Mouse (Mus musculus) brain, adult 10 weeks (tissue): Measurements from ENCODE around the gene Gata1. TPM values are rescaled to one million over a fixed set of nuclear protein-coding genes. Genes with fewer than 3 reads are reported as not detected.

Source experiments
- polyA plus RNA-seq: library from polyadenylated mRNA; stranded (reverse); fragments of 350-450 nt; fragmentation: Illumina TruSeq; extraction: RNeasy Lipid Tissue Mini Kit (QIAGEN cat#74804); gene quantifications from one replicate; pipeline ENCODE4 v1.2.3, GENCODE M21; 2015; ENCODE audit warnings: low read depth, low replicate concordance

The Gata1 gene
- not detected for polyA plus RNA-seq

DNA sequence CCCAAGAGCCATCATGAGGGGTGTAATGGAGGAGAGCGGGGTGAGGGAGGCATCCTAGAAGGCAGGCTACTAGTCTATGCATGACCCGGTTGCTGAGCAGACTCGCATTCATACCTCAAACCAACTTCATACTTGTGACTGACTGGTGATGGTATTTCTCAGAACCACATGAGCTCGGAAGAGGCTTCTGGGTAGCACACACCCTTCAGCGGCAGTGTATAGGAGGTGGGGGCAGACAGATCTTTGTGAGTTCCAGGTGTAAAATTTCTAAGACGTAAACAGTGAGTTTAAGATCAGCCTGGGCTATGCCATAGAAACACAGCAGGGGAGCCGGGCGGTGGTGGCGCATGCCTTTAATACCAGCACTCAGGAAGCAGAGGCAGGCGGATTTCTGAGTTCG is at the start of gene Gata1:
Gata1 (minus strand) TSS at position 180 of the 400 bp plus-strand sequence.

GRCm38 (mm10) chrX:8018286-8018685 is 40.4 kb upstream of the Gata1 start, which contains the start of gene Glod5:
Glod5 (minus strand) TSS chrX:8018492.

DNA sequence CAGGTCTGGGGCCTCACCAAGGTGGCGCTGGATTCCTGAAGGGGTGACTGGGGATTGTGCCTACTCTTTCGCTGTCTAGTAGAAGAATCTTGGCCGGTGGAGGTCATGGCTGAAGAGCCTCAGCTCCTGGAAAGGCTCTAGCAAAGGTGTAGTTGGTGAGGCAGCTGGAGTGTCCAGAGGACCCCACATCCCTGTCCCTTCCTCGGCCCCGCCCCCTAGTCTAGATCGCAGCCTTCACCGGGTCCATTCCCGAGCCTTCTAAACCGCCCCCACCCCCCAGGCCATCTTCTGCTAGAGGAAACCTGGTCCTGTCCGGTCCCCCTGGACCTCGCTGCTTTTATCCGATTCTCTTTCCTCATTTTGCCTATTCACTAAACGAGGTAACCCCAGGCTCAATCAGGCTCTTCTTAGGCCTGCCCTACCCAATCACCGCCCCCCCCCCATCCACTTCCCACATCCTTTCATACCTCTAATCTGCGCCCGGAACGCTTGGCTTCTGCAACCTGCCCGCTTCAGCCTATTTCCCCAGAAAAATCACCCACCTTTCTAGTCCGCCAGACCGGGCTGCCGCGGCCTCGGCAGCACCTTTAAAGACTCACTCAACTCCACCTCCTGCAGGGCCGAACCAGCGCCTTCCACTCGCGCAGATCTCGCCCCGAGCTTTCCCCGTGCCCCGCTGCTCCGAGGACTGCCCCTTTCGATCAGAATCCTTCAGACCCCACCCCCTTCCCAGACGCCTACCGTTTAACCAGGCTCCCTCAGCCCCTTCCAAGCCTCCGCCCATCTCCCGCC is 30.6 kb downstream of the Gata1 start, which contains the start of gene Hdac6:
Hdac6 (minus strand) TSS at position 782 of the 792 bp plus-strand sequence.

DNA sequence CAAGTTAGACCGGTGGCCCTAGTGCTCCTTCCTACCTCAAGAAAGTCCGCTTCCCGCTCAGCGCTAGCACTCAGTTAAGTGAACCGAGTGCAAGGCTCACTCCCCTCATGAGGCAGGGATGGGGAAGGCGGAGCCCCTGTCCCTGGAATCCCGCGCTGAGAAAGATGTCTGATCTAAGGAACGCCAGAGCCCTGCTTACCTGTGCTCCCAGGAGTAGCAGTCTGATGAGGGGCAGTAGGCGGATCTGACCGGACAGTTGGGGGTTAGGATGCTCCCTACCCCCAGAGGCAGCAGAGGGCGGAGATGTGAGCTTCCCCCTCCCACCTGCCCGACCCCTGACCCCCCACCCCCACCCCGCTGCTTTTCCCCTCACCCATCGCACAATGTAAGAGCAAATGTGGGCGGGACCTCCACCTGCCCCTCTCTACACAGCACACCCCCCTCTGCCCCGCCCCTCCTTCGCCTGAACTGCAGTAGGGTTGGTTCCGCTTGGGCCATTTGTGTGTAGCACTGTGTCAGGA is 49.5 kb downstream of the Gata1 start, which contains the start of gene Eras:
Eras (minus strand) TSS at position 338 of the 521 bp plus-strand sequence.

DNA sequence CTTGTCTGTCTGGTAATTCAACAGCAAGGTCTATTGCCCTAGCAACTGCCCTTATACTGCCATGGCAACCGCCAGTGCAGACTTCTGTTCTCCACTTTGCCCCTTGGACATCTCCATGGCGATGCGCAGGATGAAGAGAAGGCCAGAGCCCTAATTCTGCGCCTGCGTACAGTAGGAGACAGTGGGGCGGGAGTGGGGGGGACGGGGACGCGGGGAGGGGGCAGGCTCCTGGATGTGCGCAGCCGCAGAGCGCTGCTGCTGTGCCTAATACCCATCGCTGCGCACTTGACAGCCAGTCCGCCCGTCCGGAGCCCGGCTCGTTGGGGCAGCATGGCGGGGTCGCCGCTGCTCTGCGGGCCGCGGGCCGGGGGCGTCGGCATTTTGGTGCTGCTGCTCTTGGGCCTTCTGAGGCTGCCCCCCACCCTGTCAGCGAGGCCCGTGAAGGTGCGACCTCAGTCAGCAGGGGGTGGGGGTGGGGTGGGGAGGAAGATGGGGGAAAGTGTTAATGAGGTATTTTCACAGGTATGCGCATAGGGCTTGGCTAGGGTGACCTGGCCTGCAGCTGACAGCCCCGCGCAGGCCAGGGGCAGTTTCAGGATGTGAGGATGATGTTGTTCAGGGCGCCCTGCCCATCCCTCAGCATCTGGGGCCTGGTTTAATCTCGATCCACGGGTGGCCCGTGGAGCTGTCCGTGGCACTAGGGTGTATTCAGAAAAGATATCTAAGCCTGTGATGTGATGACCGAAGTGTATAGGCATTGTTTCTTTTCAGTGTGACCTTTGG is 58.1 kb downstream of the Gata1 start, which contains the start of gene Pcsk1n:
Pcsk1n (plus strand) TSS at position 222 of the 783 bp plus-strand sequence.

Other genes with a start within 250 kb of the Gata1 start
- 124 TPM for gene Praf2, start 249.6 kb downstream of the Gata1 start, polyA plus RNA-seq
- 6.7 TPM for gene Ccdc120, start 227.2 kb downstream of the Gata1 start, polyA plus RNA-seq
- gene Tfe3, start 215.5 kb downstream of the Gata1 start, polyA plus RNA-seq: 24.9 TPM
- gene Gripap1, start 188.3 kb downstream of the Gata1 start, polyA plus RNA-seq: 88.6 TPM
- 6.4 TPM for gene Kcnd1, start 155.8 kb downstream of the Gata1 start, polyA plus RNA-seq
- 71.5 TPM for gene Otud5, start 136.7 kb downstream of the Gata1 start, polyA plus RNA-seq
- 47.5 TPM for gene Pim2, start 99.8 kb downstream of the Gata1 start, polyA plus RNA-seq
- gene Slc35a2, start 94.0 kb downstream of the Gata1 start, polyA plus RNA-seq: 30.6 TPM
- 133 TPM for gene Pqbp1, start 78.8 kb downstream of the Gata1 start, polyA plus RNA-seq
- gene Timm17b, start 78.7 kb downstream of the Gata1 start, polyA plus RNA-seq: 29.9 TPM
- not detected for gene Gm10491, start 70.2 kb downstream of the Gata1 start, polyA plus RNA-seq
- not detected for gene Gm10490, start 68.5 kb downstream of the Gata1 start, polyA plus RNA-seq
- 229 TPM for gene Pcsk1n, start 58.2 kb downstream of the Gata1 start, polyA plus RNA-seq
- gene Eras, start 49.5 kb downstream of the Gata1 start, polyA plus RNA-seq: not detected
- gene Hdac6, start 30.2 kb downstream of the Gata1 start, polyA plus RNA-seq: 32.5 TPM
- gene Glod5, start 40.4 kb upstream of the Gata1 start, polyA plus RNA-seq: not detected
- 23.0 TPM for gene Suv39h1, start 96.7 kb upstream of the Gata1 start, polyA plus RNA-seq
- 1.0 TPM for gene Was, start 112.4 kb upstream of the Gata1 start, polyA plus RNA-seq
- gene Wdr13, start 154.8 kb upstream of the Gata1 start, polyA plus RNA-seq: 139 TPM
- 269 TPM for gene Rbm3, start 167.8 kb upstream of the Gata1 start, polyA plus RNA-seq
- 10.9 TPM for gene Tbc1d25, start 198.1 kb upstream of the Gata1 start, polyA plus RNA-seq
- 32.3 TPM for gene Ebp, start 215.4 kb upstream of the Gata1 start, polyA plus RNA-seq
- gene Porcn, start 228.5 kb upstream of the Gata1 start, polyA plus RNA-seq: 59.8 TPM